Mouse (Mus musculus) right cerebral cortex, postnatal 10 days (tissue): ENCODE results near the gene Zmynd8.
A peak's percentile ranks its signal among the peaks of the same experiment; 100 is the strongest.

Experiments
- DNase-seq, 2 experiments: peaks; one replicate each; pipeline ENCODE4 v3.0.0; 2021; ENCODE audit warnings: low spot score in 2 of 2

Zmynd8 gene

DNA sequence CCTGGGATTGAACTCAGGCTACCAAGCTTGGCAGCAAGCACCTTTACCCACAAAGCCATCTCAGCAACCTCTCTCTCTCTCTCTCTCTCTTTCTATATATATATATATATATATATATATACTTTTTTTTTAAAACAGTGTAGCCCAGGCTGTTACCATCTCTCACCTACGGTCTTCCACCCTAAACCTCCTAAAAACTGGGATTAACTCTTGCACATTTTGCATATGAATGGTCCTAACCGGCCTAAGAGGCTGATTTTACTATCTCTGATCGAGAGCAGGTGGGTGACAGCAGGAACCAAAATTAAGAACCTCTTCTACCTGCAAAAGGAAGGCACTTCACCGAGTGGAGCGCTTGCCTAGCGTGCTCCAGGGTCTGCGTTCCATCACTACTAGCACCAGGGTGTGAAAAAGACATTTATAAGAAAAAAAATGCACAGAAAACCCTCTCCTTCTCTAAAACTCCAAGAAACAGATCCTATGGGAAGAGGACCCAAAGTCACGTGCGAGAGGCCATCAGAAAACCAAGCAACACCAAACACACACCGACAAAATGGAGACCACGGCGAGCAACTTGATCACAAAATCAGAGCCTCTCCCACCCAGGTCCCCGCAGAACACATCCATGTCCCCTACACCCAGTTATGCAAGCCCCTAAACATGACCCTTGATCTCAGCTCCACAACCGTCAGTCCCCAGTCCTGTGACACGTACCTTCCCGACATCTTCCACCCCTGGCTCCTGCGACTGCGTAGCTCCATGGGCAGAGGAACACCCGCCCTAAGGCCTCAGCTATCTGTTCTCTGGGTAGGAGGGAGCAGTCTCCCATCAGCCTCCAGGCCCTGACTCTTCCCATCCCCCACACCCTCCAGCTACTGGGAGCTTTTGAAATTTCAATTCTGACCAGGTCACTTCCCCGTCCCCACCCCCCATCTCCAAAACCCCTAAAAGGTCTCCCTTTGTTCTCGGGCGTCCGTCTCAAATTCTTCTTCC is at the start of gene Zmynd8:
Gene Zmynd8 (minus strand): TSS at position 815 of the 993 bp plus-strand sequence.
- DNase-seq, result no peak

DNA sequence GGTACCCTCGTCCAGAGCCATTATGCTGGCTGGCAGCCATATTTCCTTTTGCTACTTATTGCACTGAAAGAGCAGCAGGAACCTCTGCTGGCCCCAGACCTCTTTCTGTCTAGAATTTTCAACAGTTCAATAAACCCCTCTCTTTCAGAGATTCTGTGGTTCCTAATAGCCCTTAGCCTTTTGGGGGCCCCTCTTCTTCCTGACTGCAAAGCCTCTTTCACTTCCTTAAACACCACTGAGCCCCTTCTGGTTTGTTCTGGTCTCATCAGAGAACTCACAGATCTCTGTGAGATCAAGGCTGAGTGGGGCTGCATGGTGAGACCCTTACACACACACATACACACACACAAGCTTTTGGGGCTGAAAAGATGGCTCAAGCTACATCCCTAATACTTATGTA is 49.2 kb upstream of the Zmynd8 start:
- DNase-seq, result no peak

DNA sequence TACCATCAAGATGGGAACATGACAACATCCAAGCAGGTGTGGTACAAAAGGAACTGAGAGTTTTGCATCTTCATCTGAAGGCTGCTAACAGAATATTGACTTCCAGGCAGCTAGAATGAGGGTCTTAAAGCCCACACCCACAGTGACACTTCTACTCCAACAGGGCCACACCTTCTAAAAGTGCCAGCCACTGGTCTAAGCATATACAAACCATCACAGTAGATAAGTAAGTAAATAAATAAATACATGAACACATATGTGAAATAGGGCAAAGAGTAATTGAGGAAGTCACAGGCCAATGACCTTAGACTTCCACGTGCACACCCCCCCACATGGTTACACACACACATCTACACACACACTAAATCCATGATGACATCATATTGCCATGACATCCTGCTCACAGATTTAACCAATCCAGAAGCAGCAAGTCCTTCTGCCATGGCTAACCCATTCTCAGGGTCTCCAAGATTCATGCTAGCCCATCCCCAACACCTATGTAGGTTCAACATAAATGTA is 47.3 kb upstream of the Zmynd8 start:
- no peak for DNase-seq

DNA sequence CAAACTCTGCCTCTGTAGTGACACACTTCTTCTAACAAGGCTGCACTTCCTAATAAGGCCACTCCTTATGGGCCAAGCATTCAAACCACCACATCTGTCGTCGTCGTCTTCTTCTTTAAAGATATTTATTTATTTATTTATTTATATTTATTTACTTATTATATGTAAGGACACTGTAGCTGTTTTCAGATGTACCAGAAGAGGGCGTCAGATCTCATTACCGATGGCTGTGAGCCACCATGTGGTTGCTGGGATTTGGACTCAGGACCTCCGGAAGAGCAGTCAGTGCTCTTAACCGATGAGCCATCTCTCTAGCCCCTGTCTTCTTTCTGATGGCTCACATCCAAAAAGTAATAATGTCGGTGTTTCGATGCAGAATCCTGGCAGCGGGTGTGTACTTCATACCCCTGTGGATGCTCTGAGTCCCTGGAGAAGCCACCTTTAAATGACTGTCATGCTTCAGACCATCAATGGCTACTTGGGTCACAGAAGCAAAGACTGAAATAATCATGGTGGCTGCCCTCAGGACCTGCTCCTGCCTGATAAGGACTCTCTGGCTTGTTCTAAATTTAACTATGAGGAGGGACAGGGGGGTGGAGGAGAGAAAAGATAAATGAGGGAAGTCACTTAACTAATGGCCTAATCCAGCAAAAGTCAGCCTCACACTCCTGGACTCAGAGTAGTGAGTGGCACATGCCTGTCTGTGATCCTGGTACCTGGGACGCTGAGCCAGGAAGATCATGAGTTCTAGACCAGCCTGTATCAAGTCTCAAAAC is 45.9 kb upstream of the Zmynd8 start:
- no peak for DNase-seq

DNA sequence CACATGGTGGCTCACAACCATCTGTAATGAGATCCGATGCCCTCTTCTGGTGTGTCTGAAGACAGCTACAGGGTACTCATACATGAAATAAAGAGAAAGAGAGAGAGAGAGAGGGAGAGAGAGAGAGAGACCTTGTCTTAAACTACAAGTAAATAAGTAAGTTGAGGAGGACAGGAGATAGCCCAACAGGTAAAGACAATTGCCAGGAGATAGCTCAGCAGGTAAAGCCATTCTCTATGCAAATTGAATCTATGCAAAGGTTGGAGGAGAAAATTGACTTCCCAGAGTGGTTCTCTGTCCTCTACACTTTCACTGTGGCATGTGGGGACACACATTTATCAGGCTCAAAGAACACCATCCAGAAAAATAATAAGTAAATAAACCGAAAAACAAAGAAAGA is 44.3 kb upstream of the Zmynd8 start:
- DNase-seq, result no peak

DNA sequence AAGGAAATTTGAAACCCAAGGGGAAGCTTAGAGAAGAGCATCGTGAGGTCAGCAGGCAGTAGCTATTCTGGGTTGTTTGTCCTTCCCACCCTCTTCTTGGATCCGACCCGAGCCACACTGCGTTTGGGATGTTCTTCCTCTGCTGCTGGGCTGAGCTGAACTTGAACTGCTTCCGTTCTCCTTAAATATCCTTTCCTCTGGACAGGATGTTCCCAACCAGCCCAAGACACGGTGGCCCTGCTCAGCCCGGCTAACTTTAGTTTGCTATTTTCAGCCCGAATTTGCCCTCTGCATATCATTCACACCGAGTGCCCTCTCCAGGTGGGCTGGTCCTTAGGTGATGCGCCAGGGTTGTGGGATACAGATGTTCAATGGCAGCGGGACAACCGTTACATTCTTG is 37.3 kb upstream of the Zmynd8 start:
- no peak for DNase-seq

DNA sequence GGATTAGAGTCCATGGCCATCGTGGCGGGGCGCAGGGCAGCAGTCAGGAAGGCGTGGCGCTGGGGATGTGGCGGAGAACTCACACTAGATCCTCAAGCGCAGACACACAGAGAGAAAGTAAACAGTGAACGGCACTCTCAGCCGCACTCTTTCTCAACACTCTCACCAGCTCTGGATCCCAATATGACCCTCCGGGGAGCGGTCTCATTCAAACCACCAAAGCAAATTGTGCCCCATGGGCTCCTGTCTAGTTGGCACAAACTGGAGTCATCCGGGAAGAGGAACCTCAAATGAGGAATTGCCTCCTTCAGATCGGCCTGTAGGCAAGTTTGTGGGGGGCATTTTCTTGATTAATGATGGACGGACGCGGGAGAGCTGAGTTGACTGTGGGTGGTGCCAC is 28.9 kb upstream of the Zmynd8 start:
- no peak for DNase-seq

DNA sequence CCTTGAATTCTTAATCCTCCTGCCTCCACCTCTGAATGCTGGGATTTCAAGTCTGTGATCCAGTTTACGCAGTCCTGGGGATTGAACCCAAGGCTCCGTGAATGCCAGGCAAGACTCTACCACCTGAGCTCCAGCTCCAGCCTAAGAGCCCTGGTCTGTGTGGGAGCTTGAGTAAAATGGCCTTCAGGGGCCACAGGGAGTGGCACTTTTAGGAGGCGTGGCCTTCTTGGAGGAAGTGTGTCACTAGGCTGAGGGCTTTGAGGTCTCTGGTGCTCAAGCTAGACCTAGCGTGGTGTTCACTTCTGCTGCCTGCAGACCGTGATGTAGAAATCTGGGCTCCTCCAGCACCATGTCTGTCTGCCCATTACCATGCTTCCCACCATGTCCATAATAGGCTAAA is 27.4 kb upstream of the Zmynd8 start:
- DNase-seq, result no peak

DNA sequence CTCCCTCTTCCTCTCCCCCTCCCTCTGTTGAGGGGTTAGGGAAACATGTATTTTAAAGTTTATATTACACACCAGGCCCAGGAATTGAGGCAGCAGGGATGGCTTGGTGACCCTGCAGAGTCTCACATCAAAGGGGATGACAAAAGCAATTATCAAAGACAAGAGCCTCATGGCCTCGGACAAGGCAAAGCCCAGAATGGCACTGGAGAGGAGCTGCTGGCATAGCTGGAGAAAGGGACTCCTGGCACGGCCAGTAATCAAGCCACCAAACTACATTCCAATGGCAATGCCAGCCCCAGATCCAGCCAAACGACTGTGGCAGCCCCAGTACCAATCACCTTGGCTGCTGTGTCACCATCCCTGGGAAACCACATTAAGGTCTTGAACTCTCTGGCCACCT is 26.3 kb upstream of the Zmynd8 start:
- DNase-seq, result no peak

DNA sequence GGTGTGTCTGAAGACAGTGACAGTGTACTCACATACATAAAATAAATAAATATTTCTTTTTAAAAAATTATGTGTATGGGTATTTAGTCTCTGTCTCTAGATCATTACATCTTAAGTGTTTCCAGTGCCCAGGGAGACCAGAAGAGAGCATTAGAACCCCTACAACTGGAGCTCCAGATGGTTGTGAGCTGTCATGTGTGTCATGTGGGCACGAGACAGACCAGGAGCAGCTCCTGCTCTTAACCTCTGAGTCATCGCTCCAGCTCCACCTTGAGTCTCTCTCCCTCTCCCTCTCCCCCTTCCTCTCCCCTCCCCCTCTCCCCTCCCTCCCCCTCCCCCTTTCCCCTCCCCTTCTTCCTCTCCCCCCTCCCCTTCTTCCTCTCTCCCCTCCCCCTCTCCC is 25.9 kb upstream of the Zmynd8 start:
- no peak for DNase-seq

DNA sequence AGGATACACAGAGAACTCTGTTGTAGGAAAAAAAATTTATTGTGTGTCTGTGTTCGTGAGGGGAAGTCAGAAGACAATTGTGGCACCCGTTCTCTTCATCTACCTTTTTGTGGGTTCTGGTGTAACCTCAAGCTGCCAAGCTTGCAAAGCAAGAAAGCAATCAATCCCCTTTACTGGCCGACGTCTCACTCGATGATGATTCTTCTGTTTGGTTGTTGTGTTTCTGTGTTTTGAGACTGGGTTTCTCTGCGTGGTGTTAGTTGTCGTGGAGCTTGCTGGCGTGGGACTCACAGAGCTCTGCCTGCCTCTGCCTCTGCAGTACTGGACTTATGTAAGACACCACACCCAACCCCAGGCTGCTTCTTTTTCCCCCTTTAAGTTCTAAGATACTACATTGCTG is 24.9 kb upstream of the Zmynd8 start:
- no peak for DNase-seq

DNA sequence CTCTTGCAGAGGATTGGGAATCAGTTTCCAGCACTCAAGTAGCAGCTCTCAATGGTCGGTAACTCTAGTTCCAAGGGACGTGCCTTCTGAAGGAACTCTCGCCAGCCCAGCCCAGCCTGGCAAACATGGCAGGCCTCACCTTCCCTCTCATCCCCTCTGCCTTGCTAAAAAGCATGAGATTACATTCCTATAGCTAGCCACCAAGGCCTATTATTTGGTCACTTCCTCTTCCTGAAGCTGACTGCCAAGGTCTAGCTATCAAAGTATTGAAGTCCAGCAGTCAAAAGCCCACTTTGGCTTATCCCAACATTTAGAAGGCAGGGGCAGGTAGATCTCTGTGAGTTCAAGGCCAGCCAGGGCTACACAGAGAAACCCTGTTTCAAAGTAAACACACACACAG is 24.2 kb upstream of the Zmynd8 start:
- DNase-seq, result no peak

DNA sequence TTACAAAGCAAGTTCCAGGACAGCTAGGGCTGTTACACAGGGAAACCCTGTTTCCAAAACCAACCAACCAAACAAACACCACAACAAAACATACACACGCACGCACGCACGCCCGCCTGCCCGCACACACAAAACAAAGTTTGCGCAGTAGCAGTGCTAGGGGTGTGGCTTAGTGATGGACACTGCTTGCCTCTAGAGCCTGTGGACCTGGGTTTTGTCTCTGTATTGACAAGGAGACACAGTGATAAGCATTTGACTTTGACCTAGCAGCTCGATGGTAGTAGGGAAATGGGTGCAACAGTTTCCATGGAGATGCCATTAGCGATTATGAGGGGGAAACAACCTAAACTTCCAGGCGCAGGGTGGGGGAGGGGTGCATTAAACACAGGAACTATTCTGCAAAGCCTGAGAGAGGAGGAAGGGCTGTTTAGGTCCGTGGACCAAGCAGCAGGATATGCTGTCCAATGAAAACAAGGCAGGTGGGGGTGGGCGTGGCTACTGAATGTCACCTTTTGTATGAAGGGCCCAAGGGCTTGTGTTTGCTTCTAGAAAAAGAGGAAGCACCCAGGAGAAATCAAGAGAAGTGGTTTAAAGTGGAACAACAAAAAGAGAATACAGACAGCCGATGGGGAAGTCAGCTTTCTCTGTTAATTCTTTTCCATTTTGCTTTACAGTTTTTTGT is 23.4 kb upstream of the Zmynd8 start:
- DNase-seq, result no peak

DNA sequence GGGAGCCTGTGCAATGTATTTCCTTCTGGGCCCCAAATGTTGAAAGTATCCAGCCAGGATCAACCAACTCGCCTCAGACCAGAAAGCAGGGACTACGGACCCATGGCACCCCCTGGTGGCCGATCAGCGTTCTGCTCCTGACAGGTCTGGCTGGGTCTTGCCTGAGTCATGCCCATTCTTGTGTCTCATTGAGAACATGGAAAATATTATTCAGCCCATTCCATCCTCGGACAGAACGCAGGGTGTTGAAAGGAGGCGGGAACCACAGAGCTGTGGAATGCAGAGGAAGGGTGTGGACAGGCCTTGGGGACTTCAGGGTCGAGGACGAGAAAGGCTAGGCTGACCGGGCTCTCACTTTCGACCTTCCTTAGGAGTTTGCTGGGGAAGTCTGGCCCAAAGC is 15.5 kb upstream of the Zmynd8 start:
- DNase-seq, result peak; percentile 92 to 94

DNA sequence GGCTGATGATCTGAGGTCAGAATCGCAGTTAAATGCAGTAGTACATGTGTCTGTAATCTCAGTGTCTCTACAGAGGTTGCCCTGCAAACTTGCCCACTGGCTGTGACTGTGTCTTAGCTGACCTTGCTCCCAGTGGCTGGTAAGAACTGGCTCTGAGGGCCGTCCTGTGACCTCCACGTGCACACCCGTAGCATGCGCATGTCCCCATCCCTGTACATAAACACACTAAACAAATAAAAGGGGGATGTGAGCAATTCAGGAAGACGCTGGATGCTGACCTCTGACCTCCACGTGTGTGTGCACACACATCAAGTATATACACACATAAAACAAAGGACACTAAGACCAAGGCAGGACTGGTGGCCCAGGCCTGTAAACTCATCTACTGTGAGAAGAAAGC is 14.3 kb upstream of the Zmynd8 start:
- DNase-seq, result no peak

DNA sequence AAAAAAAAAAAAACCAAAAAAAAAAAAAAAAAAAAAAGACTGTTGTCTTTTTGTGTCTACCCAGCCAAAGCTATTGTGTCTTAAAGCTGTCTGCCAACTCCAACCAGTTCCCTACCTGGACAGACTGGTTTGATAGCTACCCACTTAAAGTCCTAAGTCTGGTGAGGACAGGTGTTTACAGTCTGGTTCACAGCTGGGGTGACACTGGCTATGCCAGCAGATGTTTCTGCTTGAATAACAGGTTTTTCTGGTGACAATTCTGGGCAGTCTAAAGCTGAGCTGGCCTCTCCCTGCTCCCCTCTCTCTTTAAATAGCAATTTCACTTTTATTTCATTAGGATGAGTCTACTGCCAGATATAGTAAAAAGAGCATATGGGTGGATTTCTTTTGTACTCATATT is 10.9 kb upstream of the Zmynd8 start:
- DNase-seq, result no peak

DNA sequence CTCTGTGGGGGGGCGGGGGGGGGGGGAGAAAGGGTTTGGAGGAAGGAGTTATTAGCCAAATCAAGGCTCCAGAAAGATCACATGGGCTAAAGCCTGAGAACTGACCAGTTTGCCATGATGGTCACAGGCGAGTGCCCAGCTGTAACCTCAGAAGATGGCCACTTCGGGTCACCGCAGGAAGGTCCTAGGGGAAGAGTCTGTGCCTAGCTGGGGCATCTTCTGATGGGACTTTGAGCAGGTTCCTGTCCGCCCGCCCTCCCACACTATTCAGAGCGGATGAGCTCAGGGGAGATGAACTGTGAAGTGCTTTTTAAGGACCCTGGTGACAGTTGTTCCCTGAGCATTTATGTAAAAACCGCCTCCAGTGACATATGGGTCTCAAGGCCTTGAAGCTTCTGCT is 8.4 kb upstream of the Zmynd8 start:
- no peak for DNase-seq

DNA sequence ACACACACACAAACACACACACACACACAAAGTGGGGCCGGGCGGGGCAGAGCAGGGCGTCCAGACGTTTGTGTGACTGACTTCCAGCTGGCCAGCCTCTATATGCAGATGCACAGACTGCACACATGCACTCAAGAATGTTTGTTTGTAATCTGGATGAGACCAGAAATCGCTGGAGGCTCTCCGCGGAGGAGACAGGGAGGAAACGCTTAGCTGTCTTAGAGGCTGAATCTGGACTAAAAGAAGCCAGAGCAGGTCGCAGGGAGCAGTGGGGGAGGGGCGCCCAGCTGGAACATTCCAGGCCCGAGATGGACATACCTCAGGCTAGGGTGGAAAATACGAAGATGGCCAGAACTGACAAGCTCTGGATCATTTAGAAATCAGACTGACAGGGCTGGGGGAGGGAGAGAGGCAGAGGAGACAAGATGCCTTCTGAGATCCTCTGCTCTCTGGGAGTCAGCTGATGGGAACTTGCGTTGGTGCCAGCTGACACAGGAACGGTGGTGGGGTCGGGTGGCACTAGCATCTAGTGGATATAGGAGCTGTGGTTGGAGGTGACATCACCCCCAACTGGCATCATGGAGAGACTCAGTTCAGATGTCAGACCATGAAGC is 7.6 kb upstream of the Zmynd8 start:
- no peak for DNase-seq

DNA sequence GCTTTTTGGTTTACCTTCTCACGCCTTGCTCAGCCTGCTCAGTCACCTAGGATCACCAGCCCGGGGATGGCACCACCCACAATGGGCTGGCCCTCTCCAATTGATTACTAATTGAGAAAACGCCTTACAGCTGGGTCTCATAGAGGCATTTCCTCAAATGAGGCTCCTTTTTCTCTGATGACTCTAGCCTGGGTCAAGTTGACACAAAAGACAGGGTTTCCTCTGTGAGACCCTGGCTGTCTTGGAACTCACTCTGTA is 2.2 kb upstream of the Zmynd8 start:
- DNase-seq, result no peak

DNA sequence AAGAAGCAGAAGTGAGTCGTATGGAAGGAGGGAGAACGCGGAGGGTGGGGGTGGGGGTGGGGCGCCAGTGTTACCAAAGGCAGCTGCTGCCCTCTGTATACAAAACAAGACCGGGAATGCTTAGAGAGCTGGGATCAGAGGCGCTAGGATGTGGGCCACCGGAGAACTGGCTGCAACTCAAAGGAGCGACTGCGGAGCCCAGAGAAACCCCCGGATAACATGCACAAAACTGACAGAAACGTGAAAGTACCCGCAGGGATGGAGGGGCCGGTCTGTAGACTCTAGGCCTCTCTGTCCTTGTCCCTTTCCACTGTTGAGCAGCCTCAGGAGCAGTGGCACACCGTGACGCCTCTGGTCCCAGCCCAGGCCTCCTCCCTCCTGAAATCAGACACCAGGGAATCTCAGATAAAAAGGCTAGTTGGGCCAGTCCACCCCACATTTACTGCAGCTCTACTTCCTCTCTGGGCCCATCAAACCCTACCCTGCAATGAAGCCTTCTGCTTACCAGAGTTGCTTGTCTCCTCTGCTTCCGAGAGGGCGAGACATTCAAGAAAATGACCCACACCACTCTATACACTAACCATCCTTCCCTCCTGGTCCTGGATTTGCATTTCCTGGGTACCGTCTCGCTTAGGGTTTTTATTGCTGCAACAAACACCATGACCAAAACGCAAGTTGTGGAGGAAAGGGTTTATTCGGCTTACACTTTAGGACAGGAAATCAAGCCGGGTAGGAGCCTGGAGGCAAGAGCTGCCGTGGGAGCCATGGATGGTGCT is 1.7 kb upstream of the Zmynd8 start:
- no peak for DNase-seq

DNA sequence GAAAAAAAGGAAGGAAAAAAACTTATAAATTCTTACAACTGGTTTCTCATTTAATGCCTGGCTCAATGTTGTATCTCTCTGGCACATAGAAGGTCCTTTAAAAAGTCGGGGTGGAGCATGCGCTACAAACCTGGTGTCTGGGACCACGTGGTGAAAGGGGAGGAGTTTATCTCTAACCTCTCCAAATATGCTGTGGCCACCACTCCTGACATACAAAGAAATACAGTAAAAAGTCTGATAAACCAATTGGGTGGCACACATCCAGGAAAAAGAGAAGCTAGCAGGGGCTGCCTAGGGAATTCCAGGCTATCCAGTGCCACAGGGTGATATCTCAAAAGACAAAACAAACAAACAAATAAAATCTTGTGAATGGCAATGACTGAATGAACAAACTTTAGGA is 1.1 kb upstream of the Zmynd8 start:
- DNase-seq, result no peak
